Mouse (Mus musculus) CH12.LX (cell line): ENCODE measurements around the gene Dcaf11.

Experiments
- CHD2 ChIP-seq: IDR thresholded peaks from 2 replicates; pipeline ENCODE4 v1.6.1; 2011; ENCODE audit warnings: low read length, improper control_type of control experiment
- CTCF ChIP-seq, 2 experiments: IDR thresholded peaks in 1 of 2; conservative IDR thresholded peaks in 1 of 2; 2 replicates each; pipeline ENCODE4 v1.5.1; 2011 to 2012; ENCODE audit warnings: low read depth in 2 of 2, low read length in 2 of 2, improper control_type of control experiment in 1 of 2, inconsistent platforms in 1 of 2, mild to moderate bottlenecking in 1 of 2, moderate library complexity in 1 of 2
- EP300 ChIP-seq: IDR thresholded peaks from 2 replicates; pipeline ENCODE4 v1.6.1; 2011; ENCODE audit warnings: low read length, improper control_type of control experiment
- MAX ChIP-seq: IDR thresholded peaks from 2 replicates; pipeline ENCODE4 v1.6.1; 2011; ENCODE audit warnings: low read length, improper control_type of control experiment
- NELFE ChIP-seq: IDR thresholded peaks from 2 replicates; pipeline ENCODE4 v1.6.1; 2011; ENCODE audit warnings: low read depth, low read length, improper control_type of control experiment
- POLR2A ChIP-seq: IDR thresholded peaks from 2 replicates; pipeline ENCODE4 v1.6.1; 2011; ENCODE audit warnings: low read depth, mild to moderate bottlenecking, improper control_type of control experiment, low read length
- TCF12 ChIP-seq: IDR thresholded peaks from 2 replicates; pipeline ENCODE4 v1.6.1; 2014; ENCODE audit warnings: low read depth, mild to moderate bottlenecking, inconsistent platforms, low read length, improper control_type of control experiment

GRCm38 (mm10) chr14:55515846-55516245 lies 44.0 kb upstream of the Dcaf11 start:
- TF ChIP-seq MAX (no peak), POLR2A (no peak), EP300 (no peak), CTCF (conservative IDR thresholded peaks at IDR 0.05 in 1 of 2, IDR thresholded peaks at IDR 0.05 in 1 of 2; ENCODE audit: low read depth in 2 of 2, low read length in 2 of 2) (no peak), TCF12 (no peak), CHD2 (no peak), NELFE (no peak)
